Mouse (Mus musculus) intestine, postnatal 0 days (tissue): ENCODE measurements around the gene Gpr158. TPM values are rescaled to one million over a fixed set of nuclear protein-coding genes. Genes with fewer than 3 reads are reported as not detected.

ENCODE experiments used
- ATAC-seq: fragments of 200-750 bp; cut with Nextera tagmentation; 2 replicates; pipeline ENCODE4 v1.8.0; 2017; ENCODE audit warnings: mild to moderate bottlenecking, moderate TSS enrichment, moderate library complexity
- H3K27ac ChIP-seq: fragments of 300-500 bp; sonication (generic); 2 replicates; pipeline ENCODE4 v1.5.1; 2014; ENCODE audit warnings: mild to moderate bottlenecking, low read depth, low read length, moderate library complexity
- H3K27me3 ChIP-seq: fragments of 300-500 bp; sonication (generic); replicated peaks from 2 replicates; pipeline ENCODE4 v1.6.1; 2014; ENCODE audit warnings: low read length, mixed read lengths; ENCODE audit not compliant: control insufficient read depth, insufficient read depth
- H3K36me3 ChIP-seq: fragments of 300-500 bp; sonication (generic); 2 replicates; pipeline ENCODE4 v1.6.1; 2014; ENCODE audit warnings: mild to moderate bottlenecking, moderate library complexity; ENCODE audit not compliant: control insufficient read depth, insufficient read depth
- H3K4me1 ChIP-seq: fragments of 300-500 bp; sonication (generic); replicated peaks from 2 replicates; pipeline ENCODE4 v1.6.1; 2014; ENCODE audit warnings: antibody characterized with exemption, low read length, mixed read lengths; ENCODE audit not compliant: control insufficient read depth, insufficient read depth
- H3K4me2 ChIP-seq: fragments of 300-500 bp; sonication (generic); replicated peaks from 2 replicates; pipeline ENCODE4 v1.6.1; 2014; ENCODE audit warnings: low read depth, mild to moderate bottlenecking, moderate library complexity
- H3K4me3 ChIP-seq: fragments of 300-500 bp; sonication (generic); 2 replicates; pipeline ENCODE4 v1.5.1; 2014; ENCODE audit warnings: low read depth, low read length
- H3K9ac ChIP-seq: fragments of 300-500 bp; sonication (generic); 2 replicates; pipeline ENCODE4 v1.6.1; 2014; ENCODE audit warnings: mild to moderate bottlenecking, low read depth, low read length
- H3K9me3 ChIP-seq: fragments of 300-500 bp; sonication (generic); 2 replicates; pipeline ENCODE4 v1.6.1; 2016; ENCODE audit warnings: mixed run types; ENCODE audit not compliant: control insufficient read depth
- CTCF ChIP-seq: sonication (generic); IDR thresholded peaks from 2 replicates; pipeline ENCODE4 v1.5.1; 2016; ENCODE audit warnings: low read depth, mild to moderate bottlenecking, control low read depth, antibody characterized with exemption, moderate library complexity
- WGBS: fragments of 180-500 bp; shearing (Covaris S2); extraction: QIAGEN DNeasy Blood & Tissue Kit; methylation state at CpG from one replicate; pipeline ENCODE4 v1.1.7; 2014; 5-methylcytosine and 5-hydroxymethylcytosine counted together
- polyA plus RNA-seq: library from polyadenylated mRNA; unstranded; fragments of >200 nt; fragmentation: Nextera tagmentation; extraction: Ambion mirVana; gene quantifications from 2 replicates; pipeline ENCODE4 v1.2.1, GENCODE M21; 2015

Gene Gpr158
- polyA plus RNA-seq, 1 experiment from 2014 or later = 0.03 TPM

DNA sequence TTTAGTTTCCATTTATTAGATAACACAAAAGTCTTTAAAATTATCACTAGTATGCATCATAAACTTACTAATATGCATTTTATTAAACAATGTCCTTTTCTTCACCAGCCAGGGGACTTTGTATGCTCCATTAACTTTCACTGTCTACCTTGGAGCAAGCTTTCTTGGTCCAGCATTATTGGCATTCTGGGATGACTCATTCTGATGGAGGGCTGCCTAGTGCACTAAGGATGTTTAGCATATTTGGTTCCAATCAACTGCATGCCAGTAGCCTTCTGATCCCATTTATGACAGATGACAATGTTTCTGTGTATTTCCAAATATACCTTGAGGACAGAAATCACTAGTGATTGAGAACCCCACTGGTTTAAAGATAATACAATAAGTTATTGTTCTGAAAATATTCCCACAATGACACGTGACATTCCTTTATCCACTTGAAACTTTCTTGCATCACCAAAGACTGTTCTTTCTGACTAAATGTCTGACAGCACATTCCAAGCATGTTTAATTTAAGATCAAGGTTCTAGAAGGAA is 313.5 kb downstream of the Gpr158 start:
- H3K4me2 ChIP-seq = no peak overlapping the region
- no peak overlapping the region for H3K27ac ChIP-seq
- H3K4me1 ChIP-seq = no peaks in the 10 kb centered on the region
- WGBS = 84% methylated on average over 1 of the region's 1 CpGs
- no peak for ATAC-seq
- H3K36me3 ChIP-seq = no peaks in the 10 kb centered on the region
- no peak overlapping the region for H3K9ac ChIP-seq
- H3K27me3 ChIP-seq = no peaks in the 10 kb centered on the region
- TF ChIP-seq CTCF = no peak
- no peaks in the 10 kb centered on the region for H3K9me3 ChIP-seq
- H3K4me3 ChIP-seq = no peak overlapping the region

- no peaks in the 10 kb centered on the region for H3K27me3 ChIP-seq
- no peaks in the 10 kb centered on the region for H3K9me3 ChIP-seq
- no peak overlapping the region for H3K4me3 ChIP-seq
- WGBS = 80% methylated on average over 3 of the region's 3 CpGs
- no peaks in the 10 kb centered on the region for H3K4me1 ChIP-seq
- no peaks in the 10 kb centered on the region for H3K36me3 ChIP-seq
- no peak overlapping the region for H3K27ac ChIP-seq
- H3K4me2 ChIP-seq = no peak overlapping the region
- H3K9ac ChIP-seq = no peak overlapping the region
- TF ChIP-seq CTCF = no peak
- ATAC-seq = no peak
These were observed 317.4 kb downstream of the Gpr158 start for GRCm38 (mm10) chr2:21684736-21685135.

DNA sequence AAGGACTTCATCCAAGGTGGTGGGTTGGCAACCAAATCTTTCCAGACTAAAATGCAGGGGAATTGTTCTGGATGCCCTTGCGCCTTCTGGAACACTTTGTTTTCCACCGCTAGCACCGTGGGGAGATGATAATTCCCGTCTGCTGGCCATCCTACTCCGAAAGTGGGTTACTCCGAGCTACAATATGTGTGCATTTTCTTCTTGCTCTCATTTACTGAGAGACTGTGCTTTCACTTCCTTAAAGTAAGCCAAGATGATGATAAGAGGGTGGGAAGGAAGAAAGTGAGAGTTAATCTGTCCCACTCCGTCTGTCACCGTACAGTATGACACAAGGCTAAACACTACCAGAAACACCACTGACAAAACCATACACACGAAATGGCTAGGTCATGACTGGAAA is 325.8 kb downstream of the Gpr158 start:
- no peak overlapping the region for H3K9ac ChIP-seq
- H3K36me3 ChIP-seq = no peaks in the 10 kb centered on the region
- 88% methylated on average over 9 of the region's 9 CpGs for WGBS
- H3K4me1 ChIP-seq = no peaks in the 10 kb centered on the region
- H3K4me3 ChIP-seq = no peak overlapping the region
- no peak overlapping the region for H3K27ac ChIP-seq
- no peak overlapping the region for H3K4me2 ChIP-seq
- TF ChIP-seq CTCF = no peak
- H3K9me3 ChIP-seq = no peaks in the 10 kb centered on the region
- no peaks in the 10 kb centered on the region for H3K27me3 ChIP-seq
- no peak for ATAC-seq

GRCm38 (mm10) chr2:21693807-21694594 is 326.7 kb downstream of the Gpr158 start:
- no peak for TF ChIP-seq CTCF
- Histone ChIP-seq H3K9ac (no peak overlapping the region), H3K9me3 (no peaks in the 10 kb centered on the region), H3K4me3 (no peak overlapping the region), H3K27ac (no peak overlapping the region), H3K36me3 (no peaks in the 10 kb centered on the region), H3K27me3 (no peaks in the 10 kb centered on the region), H3K4me2 (no peak overlapping the region), H3K4me1 (no peaks in the 10 kb centered on the region)
- ATAC-seq = no peak
- WGBS = 52% methylated on average over 5 of the region's 5 CpGs

DNA sequence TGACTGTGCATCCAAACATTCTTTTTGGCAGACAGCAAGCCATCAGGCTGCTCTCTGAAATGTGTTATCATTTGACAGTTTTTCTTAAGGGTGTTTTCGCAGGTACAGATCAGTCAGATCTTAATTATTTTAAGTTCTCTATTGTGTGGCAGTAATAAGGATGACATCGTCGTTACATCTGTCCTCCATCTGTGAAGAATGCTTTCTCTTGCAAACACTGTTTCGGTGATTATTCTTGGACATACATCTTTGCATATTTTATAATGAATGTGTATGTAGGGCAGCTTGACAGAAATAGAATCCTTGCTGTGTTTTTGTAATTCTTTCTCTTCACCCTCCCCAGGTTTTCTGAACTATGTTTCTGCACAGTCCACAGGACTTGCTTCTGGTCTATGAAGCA is 360.7 kb downstream of the Gpr158 start:
- no peak for TF ChIP-seq CTCF
- H3K9me3 ChIP-seq = no peaks in the 10 kb centered on the region
- H3K9ac ChIP-seq = no peak overlapping the region
- 83% methylated on average over 4 of the region's 4 CpGs for WGBS
- no peaks in the 10 kb centered on the region for H3K27me3 ChIP-seq
- no peak for ATAC-seq
- no peaks in the 10 kb centered on the region for H3K36me3 ChIP-seq
- H3K4me3 ChIP-seq = no peak overlapping the region
- H3K4me2 ChIP-seq = no peak overlapping the region
- no peaks in the 10 kb centered on the region for H3K4me1 ChIP-seq
- no peak overlapping the region for H3K27ac ChIP-seq

- H3K4me2 ChIP-seq = no peak overlapping the region
These were observed 416.4 kb downstream of the Gpr158 start for GRCm38 (mm10) chr2:21783721-21784120.

More at GRCm38 (mm10) chr2:21783721-21784120, 416.4 kb downstream of the Gpr158 start:
- Histone ChIP-seq H3K4me1 (no peaks in the 10 kb centered on the region), H3K9me3 (no peaks in the 10 kb centered on the region), H3K36me3 (no peaks in the 10 kb centered on the region), H3K4me3 (no peak overlapping the region), H3K27ac (no peak overlapping the region), H3K9ac (no peak overlapping the region), H3K27me3 (no peaks in the 10 kb centered on the region)
- no peak for TF ChIP-seq CTCF
- WGBS = 93% methylated on average over 2 of the region's 2 CpGs
- ATAC-seq = no peak
